Mouse (Mus musculus) megakaryocyte, embryonic 14.5 days (primary cell): ENCODE results near the gene Rmi2. TPM values are rescaled to one million over a fixed set of nuclear protein-coding genes. Genes with fewer than 3 reads are reported as not detected.

Source experiments
- H3K27me3 ChIP-seq: replicated peaks from 2 replicates; pipeline ENCODE3; 2012; ENCODE audit warnings: inconsistent platforms
- H3K36me3 ChIP-seq: replicated peaks from 2 replicates; pipeline ENCODE3; 2012; ENCODE audit warnings: low read length, inconsistent platforms, mixed read lengths
- H3K4me1 ChIP-seq: 2 replicates; pipeline ENCODE4 v1.6.1; 2012; ENCODE audit warnings: inconsistent platforms
- H3K4me3 ChIP-seq: replicated peaks from 2 replicates; pipeline ENCODE3; 2012; ENCODE audit warnings: moderate library complexity, mild to moderate bottlenecking, inconsistent platforms
- H3K9me3 ChIP-seq: 2 replicates; pipeline ENCODE4 v1.6.1; 2012; ENCODE audit warnings: inconsistent platforms
- FLI1 ChIP-seq: IDR thresholded peaks from 2 replicates; pipeline ENCODE4 v1.6.1; 2012; ENCODE audit warnings: low read length, inconsistent platforms, mixed read lengths
- GATA1 ChIP-seq: IDR thresholded peaks from 3 replicates; pipeline ENCODE4 v1.6.1; 2012; ENCODE audit warnings: mixed read lengths, low read length, inconsistent platforms, borderline replicate concordance
- polyA plus RNA-seq: library from polyadenylated mRNA; stranded (reverse); fragments of >175 nt; gene quantifications from 2 replicates; pipeline ENCODE4 v1.2.3, GENCODE M21; 2012; ENCODE audit warnings: low replicate concordance; ENCODE audit not compliant: insufficient read depth

The Rmi2 gene
- polyA plus RNA-seq, 1 experiment: 0.60 TPM

DNA sequence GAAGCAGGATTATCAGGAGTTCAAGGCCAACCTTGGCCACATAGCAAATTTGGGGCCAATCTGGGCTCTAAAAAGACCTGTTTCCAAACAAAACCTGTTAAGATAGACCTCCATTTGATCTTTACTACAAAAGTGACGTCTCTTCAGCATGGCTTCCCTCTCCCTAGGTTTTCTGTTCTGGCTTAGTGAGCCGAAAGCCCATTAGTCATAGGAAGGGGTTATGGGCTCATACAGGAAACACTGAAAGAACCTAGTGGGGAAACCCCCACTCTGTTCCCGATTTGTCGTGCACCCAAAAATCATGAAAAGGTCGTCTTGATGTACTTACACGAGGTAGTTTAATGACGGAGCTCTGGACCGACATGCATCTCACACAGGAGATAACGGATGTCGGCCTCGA is 102.6 kb downstream of the Rmi2 start:
- no peaks in the 10 kb centered on the region for H3K36me3 ChIP-seq
- H3K27me3 ChIP-seq: peaks cover 31% of the 10 kb centered on the region
- H3K4me3 ChIP-seq: no peak overlapping the region
- peaks cover 60% of the 10 kb centered on the region for H3K4me1 ChIP-seq
- H3K9me3 ChIP-seq: no peaks in the 10 kb centered on the region
- no peak for TF ChIP-seq FLI1
- no peak for TF ChIP-seq GATA1

DNA sequence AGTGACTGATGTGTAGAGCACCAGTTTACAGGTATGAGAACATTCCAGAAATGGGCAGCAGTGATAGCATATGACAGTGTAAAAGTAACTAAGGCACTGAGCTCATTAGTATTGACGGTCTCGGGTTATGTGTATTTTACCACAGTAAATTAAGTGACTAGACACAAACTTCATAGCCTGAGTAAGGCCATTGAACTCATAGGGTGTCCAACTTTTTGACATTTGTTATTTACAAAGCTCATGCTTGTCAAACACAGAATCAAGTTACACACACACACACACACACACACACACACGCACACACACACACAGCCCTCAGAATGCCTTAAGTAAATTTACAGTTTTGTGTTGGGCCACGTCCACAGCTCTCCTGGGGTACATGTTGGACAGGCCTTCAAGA is 105.1 kb downstream of the Rmi2 start:
- Histone ChIP-seq H3K4me3 (no peak overlapping the region), H3K4me1 (peaks cover 72% of the 10 kb centered on the region), H3K36me3 (no peaks in the 10 kb centered on the region), H3K27me3 (peaks cover 19% of the 10 kb centered on the region), H3K9me3 (no peaks in the 10 kb centered on the region)
- TF ChIP-seq GATA1 (no peak), FLI1 (no peak)

DNA sequence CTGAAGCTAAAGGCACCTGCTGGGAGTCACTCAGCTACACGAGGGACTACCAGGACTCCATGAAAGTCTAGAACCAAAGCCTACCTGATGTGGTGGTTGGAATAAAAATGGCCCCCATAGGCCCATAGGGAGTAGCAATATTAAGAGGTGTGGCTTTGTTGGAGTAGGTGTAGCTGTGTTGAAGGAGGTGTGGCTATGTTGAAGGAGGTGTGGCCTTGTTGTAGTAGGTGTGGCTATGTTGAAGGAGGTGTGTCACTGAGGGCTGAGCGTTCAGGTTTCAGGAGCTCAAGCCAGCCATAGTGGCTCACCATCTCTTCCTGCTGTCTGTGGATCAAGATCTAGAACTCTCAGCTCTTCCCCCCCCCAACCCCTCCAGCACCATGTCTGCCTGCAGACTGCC is 105.8 kb downstream of the Rmi2 start:
- peaks cover 14% of the 10 kb centered on the region for H3K27me3 ChIP-seq
- H3K4me3 ChIP-seq: no peak overlapping the region
- H3K4me1 ChIP-seq: peaks cover 79% of the 10 kb centered on the region
- no peaks in the 10 kb centered on the region for H3K9me3 ChIP-seq
- no peak for TF ChIP-seq FLI1
- TF ChIP-seq GATA1: no peak
- no peaks in the 10 kb centered on the region for H3K36me3 ChIP-seq

Other genes with a start within 250 kb of the Rmi2 start
- gene Socs1, start 49.5 kb upstream of the Rmi2 start, polyA plus RNA-seq: 13.2 and 35.3 TPM in 2 replicates
- not detected in 2 replicates for gene Tnp2, start 46.4 kb upstream of the Rmi2 start, polyA plus RNA-seq
- not detected in 2 replicates for gene Prm3, start 44.1 kb upstream of the Rmi2 start, polyA plus RNA-seq
- gene Prm2, start 38.9 kb upstream of the Rmi2 start, polyA plus RNA-seq: not detected in 2 replicates
- not detected in 2 replicates for gene Prm1, start 29.2 kb upstream of the Rmi2 start, polyA plus RNA-seq
- gene Gm11172, start 22.1 kb upstream of the Rmi2 start, polyA plus RNA-seq: not detected in 2 replicates
- gene Snn, start 225.9 kb downstream of the Rmi2 start, polyA plus RNA-seq: 6.6 and 12.1 TPM in 2 replicates
- gene Litaf, start 231.1 kb downstream of the Rmi2 start, polyA plus RNA-seq: 395 and 472 TPM in 2 replicates